Mouse (Mus musculus) granulocyte monocyte progenitor cell, adult 5-6 weeks (primary cell): ENCODE data around the gene Gm44511. TPM values are rescaled to one million over a fixed set of nuclear protein-coding genes. Genes with fewer than 3 reads are reported as not detected.
"Not testable (repeated sequence)": the region's sequence is repeated elsewhere in the genome, so short reads cannot be mapped to it uniquely, and the experiment has no call there.

ENCODE experiments used
- ATAC-seq: replicated peaks from 2 replicates; pipeline ENCODE4 v1.8.0; 2016; ENCODE audit warnings: mild to moderate bottlenecking, moderate TSS enrichment, inconsistent platforms; ENCODE audit not compliant: poor library complexity, severe bottlenecking
- total RNA-seq, 2 experiments: library from RNA; stranded (forward) in 1 of 2; stranded (reverse) in 1 of 2; fragments of 200-712, 200-1000 nt in 1 of 2; fragments of >200 nt in 1 of 2; fragmentation: Nextera tagmentation in 1 of 2; gene quantifications; 2 replicates each; pipeline ENCODE4 v1.2.3; 2014 to 2017

Gene Gm44511
- total RNA-seq, 2 experiments from 2014 or later, result not detected

DNA sequence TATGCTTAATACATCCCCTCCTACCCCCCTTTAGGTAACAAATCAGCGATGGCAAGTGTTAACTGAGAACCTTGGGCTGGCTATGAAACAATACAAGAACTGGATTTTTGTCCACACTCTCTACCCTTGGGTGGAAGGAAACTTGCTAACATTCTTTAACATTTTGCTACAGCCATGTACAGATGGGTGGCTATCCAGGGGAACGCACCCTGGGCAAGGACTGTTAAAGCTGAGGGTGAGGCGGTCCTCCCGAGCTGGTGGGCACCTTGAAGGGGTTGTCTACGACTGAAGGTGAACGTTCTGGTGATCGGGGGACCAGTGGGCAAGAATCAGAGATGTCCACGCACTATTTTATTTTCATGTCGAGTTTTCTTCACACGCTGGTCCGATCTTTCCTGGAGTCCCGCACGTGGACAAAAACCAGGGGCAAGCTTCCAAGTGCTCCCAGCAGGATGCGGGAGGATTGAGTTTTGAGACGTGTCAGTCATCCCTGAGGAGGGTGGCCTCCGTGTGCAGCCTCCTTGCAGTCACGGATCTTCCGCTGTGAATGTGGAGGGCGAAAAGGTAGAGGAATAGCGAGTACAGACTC lies 16.3 kb upstream of the Gm44511 start:
- no peak for ATAC-seq

DNA sequence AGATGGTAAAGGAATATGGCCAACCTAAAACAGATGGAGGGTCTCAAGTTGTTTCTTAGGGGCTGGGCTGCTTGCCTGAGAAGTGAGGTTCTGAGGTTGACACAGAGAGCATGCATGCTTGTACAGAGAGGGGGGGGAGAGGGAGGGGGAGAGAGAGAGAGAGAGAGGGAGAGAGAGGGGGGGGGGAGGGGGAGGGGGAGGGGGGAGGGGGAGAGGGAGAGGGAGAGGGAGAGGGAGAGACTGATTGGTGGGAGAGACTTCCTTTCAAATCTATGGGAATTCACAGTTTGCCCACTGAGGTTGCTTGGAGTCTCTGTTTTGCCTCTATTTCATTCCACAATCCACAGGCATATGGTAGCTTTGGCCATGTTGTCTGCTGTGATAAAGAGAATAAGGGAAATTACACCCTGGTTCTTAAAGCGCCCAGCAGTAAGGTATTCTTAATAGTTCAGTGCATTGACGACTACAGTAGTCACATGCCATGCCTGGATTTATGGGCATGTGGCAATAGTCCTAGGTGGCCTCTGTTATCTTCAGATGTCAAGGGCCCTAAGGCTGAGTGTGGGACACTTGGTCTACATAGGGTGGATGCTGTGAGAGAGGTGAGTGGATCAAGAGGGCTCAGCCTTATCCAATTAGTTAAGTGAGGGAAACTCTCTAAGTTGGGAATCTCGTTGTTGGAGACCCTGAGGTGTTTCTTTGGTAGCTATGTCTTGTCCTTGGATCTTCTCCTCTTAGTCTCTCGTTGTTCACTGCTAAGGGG lies 15.4 kb upstream of the Gm44511 start:
- ATAC-seq, result no peak

DNA sequence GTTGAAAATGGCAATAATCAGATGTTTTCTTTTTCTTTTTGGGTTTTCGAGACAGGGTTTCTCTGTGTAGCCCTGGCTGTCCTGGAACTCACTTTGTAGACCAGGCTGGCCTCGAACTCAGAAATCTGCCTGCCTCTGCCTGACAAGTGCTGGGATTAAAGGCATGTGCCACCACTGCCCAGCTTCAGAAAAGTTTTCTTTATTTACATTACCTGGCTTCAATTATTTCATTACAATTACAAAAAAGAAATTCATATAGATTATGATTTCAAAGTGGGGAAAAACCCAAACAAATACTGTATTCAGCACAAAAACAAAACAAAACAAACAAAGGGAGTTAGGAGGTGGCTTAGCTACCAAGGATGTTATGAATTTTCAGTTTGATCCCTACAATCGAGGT lies 14.6 kb upstream of the Gm44511 start:
- ATAC-seq, result not testable (repeated sequence)

DNA sequence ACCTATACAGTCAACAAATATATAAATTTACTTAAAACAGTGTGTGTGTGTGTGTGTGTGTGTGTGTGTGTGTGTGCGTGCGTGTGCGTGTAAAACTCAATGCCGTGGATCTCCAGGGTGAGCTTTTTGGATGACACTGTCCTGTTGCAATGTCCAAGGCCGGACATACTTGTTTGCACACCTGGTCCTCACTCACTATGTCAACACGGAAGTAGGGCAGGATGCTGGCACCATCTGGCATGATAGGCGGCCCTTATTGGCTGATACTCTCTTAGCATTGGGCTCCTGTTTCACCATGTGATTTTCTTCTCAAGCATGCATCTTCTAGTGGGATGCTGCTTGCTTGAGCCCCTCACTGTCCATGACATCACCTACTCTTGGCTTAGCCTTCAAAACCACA lies 13.8 kb upstream of the Gm44511 start:
- ATAC-seq, result no peak

DNA sequence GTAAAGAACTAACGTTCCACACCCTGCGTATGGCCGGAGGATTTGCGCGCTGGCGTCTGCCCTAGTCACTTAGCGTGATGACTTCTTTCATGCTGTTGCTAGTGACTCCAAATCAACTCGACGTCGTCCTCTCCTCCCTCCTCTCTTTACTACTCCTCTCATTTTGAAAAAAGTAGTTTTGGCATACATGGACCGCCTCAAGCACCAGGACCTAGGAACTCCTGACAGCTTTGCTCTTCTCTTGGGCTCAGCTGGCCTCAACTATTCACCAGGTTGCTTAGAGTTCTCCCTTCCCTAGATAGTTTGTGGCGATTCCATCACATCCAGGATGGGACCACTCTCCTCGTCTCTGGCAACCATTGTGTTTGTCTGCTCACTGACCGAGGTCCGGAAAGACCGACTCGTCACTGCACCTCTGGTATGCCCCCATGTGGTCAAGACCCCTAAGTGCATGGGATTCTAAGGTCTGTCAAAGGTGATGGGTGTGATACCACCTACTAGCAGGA lies 13.2 kb upstream of the Gm44511 start:
- ATAC-seq, result peak; percentile 40

DNA sequence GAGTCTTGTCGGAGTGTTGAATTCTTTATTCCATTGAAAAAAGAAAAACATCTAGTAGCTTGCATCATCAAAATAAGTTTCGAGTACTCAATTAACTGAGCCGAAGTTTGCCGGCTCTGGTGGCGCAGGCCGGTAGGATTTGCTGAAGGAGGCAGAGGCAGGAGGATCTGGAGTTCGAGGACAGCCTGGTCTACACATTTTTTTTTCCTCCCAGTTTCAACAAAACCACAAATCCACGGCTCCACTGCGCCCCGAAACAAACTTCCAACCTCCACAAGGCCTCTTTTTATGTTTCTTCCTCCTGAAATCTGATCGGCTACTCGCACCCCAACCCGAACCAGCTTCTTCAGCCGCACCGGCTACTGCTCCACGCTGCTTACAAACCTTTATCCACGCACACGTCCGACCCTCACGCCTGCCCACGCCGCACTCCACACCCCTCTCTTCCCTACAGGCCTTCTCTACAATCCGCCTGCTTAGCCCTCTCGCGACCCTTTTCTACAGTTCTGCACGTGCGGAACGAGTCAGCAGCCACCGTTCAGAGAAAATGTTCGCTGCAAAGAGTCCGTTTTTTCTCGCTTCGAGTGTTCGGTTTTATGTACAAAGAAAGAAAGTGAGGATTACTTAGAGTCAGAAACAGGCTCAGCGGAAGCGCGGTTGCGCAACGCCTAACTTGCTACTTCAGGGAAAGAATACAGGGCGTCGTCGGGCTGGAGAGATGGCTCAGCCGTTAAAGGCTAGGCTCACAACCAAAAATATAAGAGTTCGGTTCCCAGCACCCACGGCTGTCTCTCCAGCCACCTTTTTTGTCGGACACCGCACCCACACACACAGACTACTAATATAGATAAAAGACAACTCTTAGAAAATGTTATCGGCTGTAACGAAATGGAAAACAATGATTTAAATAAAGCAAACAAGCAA lies 12.5 kb upstream of the Gm44511 start:
- ATAC-seq, result peak; percentile 15

DNA sequence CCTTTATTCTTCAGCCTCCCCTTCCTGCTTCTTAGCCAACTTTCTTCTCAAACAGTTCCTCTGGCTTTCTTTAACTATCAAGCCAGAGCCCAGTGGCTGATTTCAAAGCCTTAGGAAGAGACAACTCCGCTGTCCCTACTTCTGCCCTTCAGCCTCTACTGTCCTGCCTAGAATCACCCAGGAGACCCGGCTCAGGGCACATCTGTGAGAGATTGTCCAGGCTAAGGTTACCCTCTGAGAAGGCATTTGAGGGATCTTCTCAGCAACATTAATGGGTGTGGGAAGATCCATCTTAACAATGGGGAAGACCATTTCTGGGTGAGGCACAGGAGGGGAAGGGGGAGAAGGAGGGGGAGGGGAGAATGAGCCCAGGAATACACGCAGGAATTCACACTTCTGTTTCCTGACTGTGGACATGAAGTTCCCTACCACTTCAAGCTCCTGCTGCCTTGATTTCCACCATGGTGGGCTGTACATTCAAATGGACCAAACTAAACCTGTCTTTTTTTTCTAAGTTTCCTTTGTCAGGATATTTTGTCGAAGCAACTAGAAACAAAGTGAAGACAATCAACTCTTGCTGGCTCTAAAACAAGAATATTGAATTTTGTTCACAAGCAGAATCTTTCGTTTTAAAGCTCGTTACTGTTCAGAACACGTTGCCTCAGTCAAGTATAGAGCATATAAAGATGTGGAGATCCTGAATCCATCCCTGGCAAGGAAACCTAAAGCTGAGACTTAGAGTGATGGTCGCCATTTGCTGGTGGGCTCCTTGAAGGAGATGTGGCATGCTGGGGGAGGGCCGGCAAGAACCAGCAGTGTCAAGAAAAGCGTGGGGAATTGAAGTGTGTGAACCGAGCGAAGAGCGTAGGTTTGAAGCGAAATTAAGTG lies 11.6 kb upstream of the Gm44511 start:
- ATAC-seq, result no peak

DNA sequence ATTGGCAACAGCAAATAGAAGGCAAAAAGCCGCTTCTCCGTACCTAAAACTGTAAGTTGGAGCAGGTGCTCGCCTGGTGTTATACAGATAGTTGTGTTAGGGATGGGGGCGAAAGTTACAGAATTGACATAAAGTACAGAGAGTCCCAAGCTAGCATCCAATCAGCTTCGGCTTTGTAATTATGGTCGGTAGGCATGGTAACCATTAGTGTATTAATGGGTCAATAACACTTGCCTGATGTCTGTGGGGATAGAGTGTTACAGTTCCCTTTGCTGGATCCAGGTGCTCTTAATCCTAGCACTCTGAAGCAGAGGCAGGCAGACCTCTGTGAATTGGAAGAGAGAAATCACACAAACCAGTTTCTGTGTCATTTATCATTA lies 10.8 kb upstream of the Gm44511 start:
- ATAC-seq, result no peak

DNA sequence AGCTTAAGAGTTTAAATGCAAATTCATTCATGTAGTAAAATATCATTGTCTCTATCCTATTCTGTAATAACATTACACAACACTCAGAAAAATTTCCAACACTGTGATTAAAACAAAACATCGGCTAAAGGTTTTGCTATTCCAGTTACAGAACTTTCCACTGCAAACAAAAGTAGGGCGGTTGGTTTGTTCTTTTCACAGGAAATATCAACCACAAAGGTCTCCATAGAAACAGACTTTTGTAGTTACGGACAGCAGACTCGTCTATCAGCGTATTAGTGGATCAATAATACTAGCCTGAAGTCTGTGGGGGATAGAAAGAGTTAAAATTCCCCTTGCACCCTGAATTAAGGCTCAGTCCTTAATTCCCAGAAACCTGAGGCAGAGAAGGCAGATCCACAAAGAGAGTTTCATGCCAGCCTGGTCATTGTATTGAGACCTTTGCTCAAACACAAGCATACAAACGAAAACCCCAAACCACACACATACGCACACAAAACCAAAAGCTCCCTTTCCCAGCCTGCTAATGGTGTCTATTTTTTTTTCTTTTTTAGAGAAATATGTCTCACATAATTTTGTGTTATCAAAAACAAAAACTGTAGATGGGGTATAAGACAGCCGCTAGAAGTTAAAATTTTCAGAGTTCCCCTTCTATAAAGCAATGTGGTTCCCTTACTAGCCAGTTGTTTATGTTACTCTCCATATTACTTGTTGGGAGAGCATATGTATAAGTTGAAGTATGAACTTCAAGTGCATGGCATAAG lies 10.3 kb upstream of the Gm44511 start:
- ATAC-seq, result no peak; the same call in 1 of the 2 replicates

DNA sequence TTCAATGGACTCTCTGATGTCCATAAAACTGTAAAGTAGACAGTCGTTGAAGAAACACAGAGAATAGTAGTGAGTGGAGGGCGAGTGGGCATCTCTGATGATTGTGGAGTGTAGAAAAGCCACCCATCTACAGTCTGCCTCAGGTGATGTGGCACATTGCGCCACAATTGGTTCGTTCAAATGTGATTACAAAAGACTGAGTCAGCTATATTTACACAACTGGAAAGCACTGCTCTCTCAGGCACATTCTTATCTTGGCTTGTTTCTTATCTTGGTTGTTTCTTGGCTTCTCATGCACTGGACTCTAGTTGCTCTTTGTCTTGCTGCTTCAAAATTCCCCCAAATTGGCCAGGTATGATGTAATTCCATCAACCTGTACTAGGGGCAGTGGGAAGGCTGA lies 9.5 kb upstream of the Gm44511 start:
- ATAC-seq, result peak; percentile 11; the same call in 1 of the 2 replicates

DNA sequence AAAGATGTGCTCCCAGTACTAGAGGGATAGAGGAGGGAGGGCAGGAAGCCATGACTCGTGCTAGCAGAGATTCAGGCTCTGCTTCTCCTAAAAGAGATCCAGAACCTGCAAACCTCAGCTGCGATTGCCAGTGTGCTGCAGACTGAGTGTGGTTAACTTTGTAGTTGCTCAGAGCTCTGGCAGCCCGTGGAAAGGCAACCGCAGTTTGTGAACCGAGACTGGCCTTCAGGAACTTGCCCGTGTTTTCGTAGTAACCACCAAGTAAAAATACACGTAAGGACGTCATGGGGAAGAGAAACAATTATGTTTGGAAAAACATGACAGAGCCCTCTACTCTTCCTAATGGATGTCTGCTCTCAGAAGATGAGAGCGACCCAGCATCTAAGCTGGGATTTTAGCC lies 6.9 kb upstream of the Gm44511 start:
- ATAC-seq, result no peak

DNA sequence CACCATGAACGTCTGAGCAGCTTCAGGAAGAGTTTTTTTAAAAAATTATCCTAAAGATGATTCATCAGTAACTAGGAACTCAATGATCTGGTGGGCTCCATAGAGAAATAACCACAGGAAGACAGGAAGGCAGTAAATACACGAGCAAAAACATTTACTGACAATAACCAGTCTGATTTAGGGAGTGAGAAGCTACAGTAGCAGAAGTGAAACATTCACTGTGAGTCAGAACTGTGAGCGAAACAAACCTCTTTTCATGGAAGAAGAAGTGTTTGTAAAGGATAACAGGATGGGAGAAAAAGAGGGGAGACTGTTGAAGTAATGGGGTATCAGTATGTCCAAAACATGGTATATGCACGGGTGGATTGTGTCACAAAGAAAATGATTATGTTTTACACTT lies 3.7 kb upstream of the Gm44511 start:
- ATAC-seq, result peak; percentile 58

DNA sequence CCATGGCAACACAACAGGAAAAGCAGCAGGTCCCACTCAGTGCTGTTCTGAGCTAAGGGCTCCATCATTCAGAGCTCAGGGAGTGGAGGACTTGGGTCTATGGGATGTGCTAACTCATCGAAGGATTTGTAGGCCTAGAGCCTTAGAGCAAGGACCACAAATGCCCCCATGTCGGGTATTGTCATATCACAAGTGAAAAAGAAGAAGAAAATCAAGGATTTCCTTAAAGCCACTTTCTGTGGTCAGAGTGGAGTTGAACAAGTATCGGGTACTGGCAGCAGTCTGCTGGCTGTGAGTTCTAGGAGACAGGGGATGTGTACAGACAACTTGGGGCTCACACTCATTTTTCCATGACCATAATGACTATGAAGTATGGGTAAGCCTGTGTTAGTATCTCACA lies 666 bp upstream of the Gm44511 start:
- ATAC-seq, result peak; percentile 31

DNA sequence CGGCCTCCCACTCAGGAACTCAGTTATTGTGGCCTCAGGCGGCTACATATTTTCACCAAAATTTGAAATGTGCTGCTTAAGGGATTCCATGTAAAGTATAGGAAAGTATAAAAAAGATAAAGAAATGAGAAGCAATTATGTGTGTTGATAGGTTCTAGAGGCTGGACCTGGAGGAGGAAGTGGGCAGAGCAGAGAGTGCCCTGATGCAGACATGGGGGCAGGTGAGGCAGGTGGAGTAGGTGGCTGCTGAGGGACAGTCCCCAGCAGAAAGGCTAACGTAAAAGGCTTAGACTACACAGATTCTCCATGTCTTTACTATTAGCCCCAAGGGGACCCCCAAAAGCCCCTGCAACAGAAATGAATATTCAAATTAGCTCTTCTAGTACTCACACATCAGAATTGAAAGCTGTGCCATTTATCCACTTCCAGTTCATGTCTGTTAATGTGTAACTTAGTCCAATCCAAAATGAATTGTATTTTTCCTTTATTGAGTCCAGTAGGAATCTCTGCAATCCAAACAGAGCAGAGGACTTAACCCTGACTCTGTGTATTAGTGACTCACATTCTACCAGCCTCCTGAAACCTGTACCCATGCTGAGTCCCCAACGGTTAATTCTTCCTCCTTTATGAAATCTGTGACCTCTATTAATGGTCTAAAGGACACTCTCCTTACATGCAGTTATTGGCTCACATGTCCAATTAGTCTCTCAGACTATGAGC lies 7.9 kb downstream of the Gm44511 start:
- ATAC-seq, result no peak

DNA sequence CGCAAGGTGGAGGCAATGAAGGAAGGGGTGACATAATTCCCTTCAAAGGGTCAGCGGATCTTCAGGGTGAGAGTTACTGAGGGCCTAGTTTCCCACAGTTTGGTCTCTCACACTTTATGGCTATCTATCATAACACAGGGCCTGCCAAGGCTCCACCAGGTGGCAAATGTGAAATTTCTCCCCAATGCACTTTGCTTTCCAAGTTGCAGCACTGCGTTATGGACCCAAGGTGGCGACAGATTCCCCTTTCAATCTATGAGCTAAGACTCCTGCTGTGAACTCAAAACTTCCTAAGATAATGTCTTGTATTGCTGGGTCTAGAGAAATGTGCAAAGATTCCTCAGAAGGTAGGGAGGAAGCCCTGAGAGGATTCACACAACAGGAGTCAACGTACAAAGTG lies 17.6 kb downstream of the Gm44511 start:
- ATAC-seq, result peak; percentile 66

DNA sequence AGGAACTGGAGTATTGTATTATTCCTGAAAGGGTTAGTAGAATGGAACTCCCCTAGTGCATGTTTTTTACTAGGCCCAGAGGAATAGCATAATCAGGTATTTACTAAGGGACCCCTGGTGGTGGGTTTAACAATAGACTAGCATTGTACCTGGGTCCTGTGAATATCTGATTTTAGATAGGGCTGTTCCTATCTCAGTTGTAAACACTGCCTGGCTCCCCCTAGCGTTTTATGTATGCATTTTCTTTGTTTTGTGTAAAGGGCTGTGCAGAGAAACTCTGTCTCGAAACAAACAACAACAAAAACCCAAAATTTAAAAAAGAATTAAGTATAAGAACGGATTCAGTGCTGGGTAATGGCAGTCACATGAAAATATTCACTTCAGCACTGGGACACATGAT lies 19.1 kb downstream of the Gm44511 start:
- no peak for ATAC-seq

DNA sequence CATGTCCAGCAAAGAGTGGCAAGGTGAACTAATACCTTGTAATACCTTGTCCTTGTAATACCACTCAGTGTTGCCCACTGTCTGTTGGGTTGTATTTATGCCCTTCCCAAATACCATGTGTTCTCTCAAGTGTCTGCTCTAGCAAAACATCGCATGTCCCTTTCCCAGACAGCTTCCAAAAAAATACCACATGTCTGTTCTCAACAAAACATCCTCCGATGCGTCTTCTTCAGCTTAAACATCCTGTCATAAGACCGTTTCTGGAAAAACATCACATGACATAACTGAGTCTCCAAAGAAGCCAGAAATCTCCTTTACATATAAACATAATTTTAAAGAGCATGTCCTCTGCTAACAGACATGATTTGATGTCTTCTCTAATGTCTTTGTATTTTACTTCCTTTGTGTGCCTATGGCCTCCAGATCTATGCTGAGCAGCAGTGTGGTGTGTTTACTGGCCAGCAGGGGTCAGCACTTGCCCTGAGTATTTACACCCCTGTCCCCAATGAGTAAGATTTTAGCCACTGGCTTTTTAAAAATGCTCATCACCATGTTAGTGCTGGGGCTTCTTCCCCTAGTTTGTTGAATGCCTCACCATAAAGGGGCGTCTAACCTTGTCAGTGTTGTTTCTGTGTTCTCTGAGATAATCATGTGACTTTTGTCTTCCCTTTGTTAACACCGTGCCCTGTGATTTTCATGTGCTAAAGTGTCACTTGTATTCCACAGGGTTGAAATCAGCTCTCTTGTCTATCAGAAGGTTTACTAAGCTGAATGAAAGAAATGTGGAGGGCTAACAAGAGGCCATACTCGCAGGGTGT lies 21.1 kb downstream of the Gm44511 start:
- peak; percentile 64 for ATAC-seq
